Mouse (Mus musculus): ENCODE results near the gene Phkg2. TPM values are rescaled to one million over a fixed set of nuclear protein-coding genes. Genes with fewer than 3 reads are reported as not detected.

Gene Phkg2
- total RNA-seq, 2 experiments from 2014 or later: 15.6 to 18.9 TPM

Other genes starting within 250 kb of the Phkg2 start
- 10 to 100 TPM; 35.4 to 41.3 TPM for gene Zfp768, start 227.8 kb upstream of the Phkg2 start, total RNA-seq (2021)
- 1 to 10 TPM; 3.4 to 4.7 TPM for gene Zfp747, start 197.3 kb upstream of the Phkg2 start, total RNA-seq (2021)
- 1 to 10 TPM; 2.2 to 2.3 TPM for gene 9130019O22Rik, start 186.2 kb upstream of the Phkg2 start, total RNA-seq (2021)
- gene E430018J23Rik, start 179.7 kb upstream of the Phkg2 start, total RNA-seq (2021): 1 to 10 TPM; 4.4 to 5.3 TPM
- gene Zfp764, start 166.5 kb upstream of the Phkg2 start, total RNA-seq (2021): 1 to 10 TPM; 2.7 to 2.8 TPM
- gene Zfp688, start 151.3 kb upstream of the Phkg2 start, total RNA-seq (2021): 1 to 10 TPM; 2.8 TPM
- gene Zfp689, start 124.2 kb upstream of the Phkg2 start, total RNA-seq (2021): 1 to 10 TPM; 1.7 to 1.9 TPM
- gene Prr14, start 113.7 kb upstream of the Phkg2 start, total RNA-seq (2021): 10 to 100 TPM; 26.0 to 26.3 TPM
- gene Fbrs, start 94.1 kb upstream of the Phkg2 start, total RNA-seq (2021): 10 to 100 TPM; 32.9 to 34.0 TPM
- gene Srcap, start 61.4 kb upstream of the Phkg2 start, total RNA-seq (2021): 10 to 100 TPM; 54.4 to 58.7 TPM
- gene Gm42715, start 53.8 kb upstream of the Phkg2 start, total RNA-seq (2021): 10 to 100 TPM in 1 of 2 experiments, 1 to 10 TPM in 1; 10.0 to 10.1 TPM
- not detected for gene Tmem265, start 11.9 kb upstream of the Phkg2 start, total RNA-seq (2021)
- gene Ccdc189, start 15.3 kb downstream of the Phkg2 start, total RNA-seq (2021): 10 to 100 TPM; 11.3 to 11.4 TPM
- gene Rnf40, start 15.4 kb downstream of the Phkg2 start, total RNA-seq (2021): 10 to 100 TPM; 37.8 to 44.8 TPM
- 10 to 100 TPM; 22.2 to 25.5 TPM for gene Zfp629, start 42.5 kb downstream of the Phkg2 start, total RNA-seq (2021)
- gene Bcl7c, start 135.6 kb downstream of the Phkg2 start, total RNA-seq (2021): 10 to 100 TPM; 36.6 to 41.5 TPM
- gene Ctf1, start 139.4 kb downstream of the Phkg2 start, total RNA-seq (2021): 1 to 10 TPM; 7.1 to 9.3 TPM
- not detected for gene Ctf2, start 158.8 kb downstream of the Phkg2 start, total RNA-seq (2021)
- gene Fbxl19, start 171.2 kb downstream of the Phkg2 start, total RNA-seq (2021): 1 to 10 TPM; 3.0 to 4.2 TPM
- 10 to 100 TPM; 16.5 to 19.4 TPM for gene Orai3, start 196.5 kb downstream of the Phkg2 start, total RNA-seq (2021)
- 10 to 100 TPM; 18.8 to 21.1 TPM for gene Setd1a, start 203.3 kb downstream of the Phkg2 start, total RNA-seq (2021)
- 1 to 10 TPM; 2.0 to 3.6 TPM for gene Gm49388, start 212.3 kb downstream of the Phkg2 start, total RNA-seq (2021)
- 10 to 100 TPM; 15.4 to 16.0 TPM for gene Hsd3b7, start 227.3 kb downstream of the Phkg2 start, total RNA-seq (2021)